Mouse (Mus musculus): ENCODE data around the gene Prps1l3.

GRCm38 (mm10) chr12:57196286-57196607 is 34.0 kb upstream of the Prps1l3 start:
- TF ChIP-seq CTCF (IDR thresholded peaks at IDR 0.05) (no peak), EP300 (IDR thresholded peaks at IDR 0.05) (no peak)

All from lung, postnatal 0 days (tissue).